Mouse (Mus musculus) cortical plate, adult 2 months (tissue): ENCODE measurements around the gene Srgap1.

Experiments used
- CTCF ChIP-seq: fragments of 200-500 bp; IDR thresholded peaks from 2 replicates; pipeline ENCODE4 v1.5.1; 2011; ENCODE audit warnings: mild to moderate bottlenecking, control low read depth, low read length; ENCODE audit not compliant: insufficient read depth; ENCODE audit errors: extremely low read depth
- POLR2A ChIP-seq: fragments of 200-500 bp; IDR thresholded peaks from 2 replicates; pipeline ENCODE4 v1.6.1; 2011; ENCODE audit warnings: mild to moderate bottlenecking, low read length, control low read depth; ENCODE audit not compliant: insufficient read depth; ENCODE audit errors: extremely low read depth

DNA sequence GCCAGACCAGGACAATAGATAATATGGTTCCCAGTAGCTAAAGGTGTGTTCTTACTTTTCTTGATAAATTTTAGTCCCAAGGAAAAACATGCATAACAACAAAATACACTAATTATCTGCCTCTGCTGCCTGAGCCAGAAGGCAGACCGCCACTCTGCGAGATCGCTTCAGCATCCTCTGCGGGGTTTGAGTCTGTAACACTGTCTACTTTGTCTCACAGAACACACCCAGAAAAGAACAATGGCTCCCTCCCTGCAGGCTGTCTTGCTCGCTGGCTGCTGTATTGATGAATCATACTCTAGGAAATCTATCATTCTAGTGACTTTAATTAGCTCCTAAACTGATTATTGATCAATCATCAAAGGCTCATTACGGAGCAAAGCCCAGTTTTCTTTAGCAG, 164.7 kb downstream of the Srgap1 start:
- TF ChIP-seq POLR2A (no peak), CTCF (no peak)
